Mouse (Mus musculus): ENCODE measurements at regions not wholly inside any gene's neighbourhood (a gene's known extent, or its start where the extent isn't known, plus 50 kb on each side); places are given as distances from the start of the nearest gene placed in this dataset.

DNA sequence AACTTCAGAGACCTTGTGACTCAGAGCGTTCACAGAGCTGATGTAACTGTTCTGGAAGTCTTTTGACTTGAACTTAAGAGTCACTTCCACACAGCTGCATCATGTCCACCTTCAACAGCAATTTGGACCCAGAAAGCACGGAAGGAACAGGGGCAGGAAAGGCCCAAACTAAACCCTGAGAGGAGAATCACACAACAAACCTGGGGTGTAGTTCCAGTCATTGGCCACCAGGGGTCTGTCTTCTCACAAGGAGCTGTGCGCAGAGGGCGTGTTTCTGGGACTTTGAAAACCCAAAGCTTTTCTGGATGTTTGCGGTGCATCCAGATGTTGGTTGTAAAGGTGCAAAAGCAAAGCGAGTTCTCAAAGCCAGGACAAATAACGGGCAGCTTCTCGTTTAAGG is 231.9 kb upstream of the 1700056E22Rik start:
- Histone ChIP-seq H3K4me3 (ENCODE audit: control insufficient read depth in 1 of 2, insufficient read depth in 1 of 2, low read depth in 2 of 2, low read length in 2 of 2) (no peak overlapping the region), H3K9me3 (replicated peaks; ENCODE audit: insufficient read depth, low read length) (no peaks in the 10 kb centered on the region), H3K4me1 (ENCODE audit: control insufficient read depth in 1 of 2, insufficient read depth in 2 of 2, low read length in 2 of 2) (no peaks in the 10 kb centered on the region), H3K36me3 (ENCODE audit: control insufficient read depth in 1 of 2, insufficient read depth in 2 of 2, low read length in 2 of 2) (no peaks in the 10 kb centered on the region), H3K9ac (ENCODE audit: control insufficient read depth, low read depth, low read length, poor library complexity, severe bottlenecking) (no peak overlapping the region), H3K27me3 (ENCODE audit: control insufficient read depth in 1 of 2, insufficient read depth in 2 of 2, low read length in 2 of 2) (no peaks in the 10 kb centered on the region), H3K79me2 (ENCODE audit: control insufficient read depth, insufficient read depth, low read length, poor library complexity) (no peaks in the 10 kb centered on the region), H3K27ac (ENCODE audit: control insufficient read depth, low read depth, low read length) (no peak overlapping the region)
- DNase-seq (ENCODE audit: low read depth, low spot score), result peak; percentile 52
- TF ChIP-seq USF1 (IDR thresholded peaks at IDR 0.05; ENCODE audit: low read depth, low read length), result no peak
- 0 out of 2 replicates have a peak, but pooled peaks have one; percentile 27 for TF ChIP-seq BHLHE40 (IDR thresholded peaks at IDR 0.05; ENCODE audit: borderline replicate concordance, low read depth, low read length)
- TF ChIP-seq MAFK (IDR thresholded peaks at IDR 0.05; ENCODE audit: borderline replicate concordance, low read depth, low read length), result no peak
- no peak for TF ChIP-seq HCFC1 (IDR thresholded peaks at IDR 0.05; ENCODE audit: low read depth, low read length)
- TF ChIP-seq MYB (IDR thresholded peaks at IDR 0.05; ENCODE audit: low read depth, low read length), result no peak
- peak; percentile 91 for TF ChIP-seq SMC3 (IDR thresholded peaks at IDR 0.05; ENCODE audit: low read depth, low read length)
- TF ChIP-seq MAX (IDR thresholded peaks at IDR 0.05; ENCODE audit: low read length), result no peak
- TF ChIP-seq USF2 (IDR thresholded peaks at IDR 0.05; ENCODE audit: borderline replicate concordance in 1 of 2, insufficient read depth in 1 of 2, low read depth in 1 of 2, low read length in 2 of 2), result no peak
- no peak for TF ChIP-seq TAL1 (IDR thresholded peaks at IDR 0.05; ENCODE audit: low read length)
- peak; percentile 83 to 87 (median 85) for TF ChIP-seq CTCF (IDR thresholded peaks at IDR 0.05 in 2 of 3, conservative IDR thresholded peaks at IDR 0.05 in 1 of 3; ENCODE audit: control insufficient read depth in 1 of 3, insufficient read depth in 1 of 3, low read depth in 2 of 3, low read length in 3 of 3, poor library complexity in 1 of 3, severe bottlenecking in 1 of 3)
- no peak for TF ChIP-seq ZKSCAN1 (IDR thresholded peaks at IDR 0.05; ENCODE audit: low read depth, low read length)
- no peak for TF ChIP-seq POLR2A (IDR thresholded peaks at IDR 0.05; ENCODE audit: control insufficient read depth in 1 of 2, insufficient read depth in 1 of 2, low read depth in 1 of 2, low read length in 2 of 2, poor library complexity in 1 of 2)
- no peak for TF ChIP-seq ZNF384 (IDR thresholded peaks at IDR 0.05; ENCODE audit: low read depth, low read length)
- no peak for TF ChIP-seq E2F4 (IDR thresholded peaks at IDR 0.05; ENCODE audit: borderline replicate concordance, low read depth, low read length)
- TF ChIP-seq KAT2A (conservative IDR thresholded peaks at IDR 0.05; ENCODE audit: low read depth, low read length), result no peak
- peak; percentile 82 for TF ChIP-seq ZC3H11A (IDR thresholded peaks at IDR 0.05; ENCODE audit: low read depth, low read length)
- peak; percentile 81 for TF ChIP-seq RAD21 (IDR thresholded peaks at IDR 0.05; ENCODE audit: low read depth, low read length)
- no peak for TF ChIP-seq CHD1 (IDR thresholded peaks at IDR 0.05; ENCODE audit: low read depth, low read length)
- no peak for TF ChIP-seq EP300 (IDR thresholded peaks at IDR 0.05; ENCODE audit: low read depth in 1 of 2, low read length in 2 of 2)

DNA sequence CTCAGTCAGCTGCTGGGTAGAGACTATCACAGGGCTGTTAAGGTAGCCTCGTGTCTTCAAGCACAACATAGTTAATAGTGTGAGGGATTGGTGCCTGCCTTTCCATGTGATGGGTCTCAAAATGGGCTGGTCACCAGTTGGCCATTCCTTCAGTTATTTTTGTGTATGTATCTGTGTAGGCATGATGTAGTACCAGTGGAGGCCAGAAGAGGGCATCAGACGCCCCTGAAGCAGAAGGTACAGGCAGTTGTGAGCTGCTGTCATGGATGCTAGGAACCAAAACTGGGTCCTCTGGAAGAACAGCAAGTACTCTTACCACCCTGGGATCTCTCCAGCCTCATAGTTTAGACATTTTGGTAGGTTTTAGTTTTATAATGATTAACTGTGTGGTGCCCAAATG is 228.9 kb upstream of the 1700056E22Rik start:
- peak; percentile 38 for DNase-seq (ENCODE audit: low read depth, low spot score)
- Histone ChIP-seq H3K27ac (ENCODE audit: control insufficient read depth, low read depth, low read length) (no peak overlapping the region), H3K79me2 (ENCODE audit: control insufficient read depth, insufficient read depth, low read length, poor library complexity) (no peaks in the 10 kb centered on the region), H3K4me1 (ENCODE audit: control insufficient read depth in 1 of 2, insufficient read depth in 2 of 2, low read length in 2 of 2) (no peaks in the 10 kb centered on the region), H3K9ac (ENCODE audit: control insufficient read depth, low read depth, low read length, poor library complexity, severe bottlenecking) (no peak overlapping the region), H3K27me3 (ENCODE audit: control insufficient read depth in 1 of 2, insufficient read depth in 2 of 2, low read length in 2 of 2) (no peaks in the 10 kb centered on the region), H3K9me3 (replicated peaks; ENCODE audit: insufficient read depth, low read length) (no peaks in the 10 kb centered on the region), H3K36me3 (ENCODE audit: control insufficient read depth in 1 of 2, insufficient read depth in 2 of 2, low read length in 2 of 2) (no peaks in the 10 kb centered on the region), H3K4me3 (ENCODE audit: control insufficient read depth in 1 of 2, insufficient read depth in 1 of 2, low read depth in 2 of 2, low read length in 2 of 2) (no peak overlapping the region)
- TF ChIP-seq RAD21 (IDR thresholded peaks at IDR 0.05; ENCODE audit: low read depth, low read length) (peak; percentile 24), USF1 (IDR thresholded peaks at IDR 0.05; ENCODE audit: low read depth, low read length) (no peak), CTCF (IDR thresholded peaks at IDR 0.05 in 2 of 3, conservative IDR thresholded peaks at IDR 0.05 in 1 of 3; ENCODE audit: control insufficient read depth in 1 of 3, insufficient read depth in 1 of 3, low read depth in 2 of 3, low read length in 3 of 3, poor library complexity in 1 of 3, severe bottlenecking in 1 of 3) (peak; percentile 46 to 80 (median 53)), SMC3 (IDR thresholded peaks at IDR 0.05; ENCODE audit: low read depth, low read length) (peak; percentile 53), POLR2AphosphoS2 (IDR thresholded peaks at IDR 0.05; ENCODE audit: low read length) (no peak)

Data from MEL (cell line).